Mouse (Mus musculus): ENCODE measurements around the gene Olfr1275. TPM values are rescaled to one million over a fixed set of nuclear protein-coding genes. Genes with fewer than 3 reads are reported as not detected.

Olfr1275 gene
- not detected for polyA plus RNA-seq (2014; fragmentation: Illumina TruSeq; extraction: RNeasy Lipid Tissue Mini Kit (QIAGEN cat#74804); ENCODE audit: low read depth, low replicate concordance)

DNA sequence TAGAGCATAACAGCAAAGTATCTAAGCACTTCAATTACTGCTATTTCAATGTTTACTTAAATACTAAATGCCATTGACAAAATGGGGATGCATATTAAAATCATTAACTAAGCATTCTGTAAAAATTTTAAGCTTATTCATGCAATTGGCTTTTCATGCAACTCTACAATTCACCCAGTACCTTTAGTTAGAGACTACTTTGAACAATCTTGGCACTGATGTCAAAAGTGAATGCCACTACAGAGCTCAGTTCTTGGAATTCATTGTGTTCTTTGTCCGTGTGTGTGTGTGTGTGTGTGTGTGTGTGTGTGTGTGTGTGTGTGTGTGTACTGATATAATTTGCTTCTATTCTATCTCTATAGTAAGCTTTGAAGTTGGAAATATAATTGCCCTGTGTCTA, at the start of gene Olfr1275:
TSS of gene Olfr1275 (minus strand) at position 101 of the 400 bp plus-strand sequence.

DNA sequence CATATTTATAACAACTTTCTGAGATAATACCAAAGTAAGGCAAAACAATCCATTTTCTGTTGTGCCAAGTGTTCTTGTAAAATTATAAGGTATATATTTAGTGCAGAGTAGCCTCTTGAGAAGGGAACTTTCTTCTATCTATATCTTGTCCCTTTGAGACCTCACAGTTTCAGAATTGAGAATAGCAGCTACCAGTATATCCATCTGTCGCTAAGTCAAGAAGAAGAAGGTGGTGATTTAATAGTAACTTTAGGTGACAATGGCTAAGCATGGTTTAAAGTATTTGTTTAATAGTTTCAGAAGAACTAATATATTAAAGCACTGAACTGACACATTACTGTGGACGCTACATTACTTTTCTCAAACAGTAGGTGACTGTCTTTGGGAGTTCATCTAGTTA, 38.9 kb upstream of the Olfr1275 start, which contains the start of gene Olfr1277:
TSS of gene Olfr1277 (minus strand) at position 101 of the 400 bp plus-strand sequence.

DNA sequence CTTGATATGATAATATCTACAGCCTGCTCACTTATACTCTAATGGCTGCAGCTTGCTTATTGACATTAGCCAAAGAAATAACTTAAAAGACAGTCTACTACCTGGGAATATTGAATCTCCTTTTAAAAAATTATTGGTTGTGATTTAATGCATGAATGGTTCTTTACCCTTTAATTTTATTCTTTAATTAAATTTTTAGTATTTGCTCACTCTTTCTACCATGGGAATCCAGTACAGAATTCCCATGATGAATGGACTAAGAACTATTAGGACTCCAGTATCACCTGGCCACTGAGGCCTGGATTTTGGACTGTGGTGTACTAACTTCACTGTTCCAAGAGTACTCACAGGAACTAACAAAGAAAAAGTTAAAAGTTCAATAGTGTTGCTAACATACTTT, 19.1 kb upstream of the Olfr1275 start, which contains the start of gene Olfr1276:
TSS of gene Olfr1276 (plus strand) at position 301 of the 400 bp plus-strand sequence.

DNA sequence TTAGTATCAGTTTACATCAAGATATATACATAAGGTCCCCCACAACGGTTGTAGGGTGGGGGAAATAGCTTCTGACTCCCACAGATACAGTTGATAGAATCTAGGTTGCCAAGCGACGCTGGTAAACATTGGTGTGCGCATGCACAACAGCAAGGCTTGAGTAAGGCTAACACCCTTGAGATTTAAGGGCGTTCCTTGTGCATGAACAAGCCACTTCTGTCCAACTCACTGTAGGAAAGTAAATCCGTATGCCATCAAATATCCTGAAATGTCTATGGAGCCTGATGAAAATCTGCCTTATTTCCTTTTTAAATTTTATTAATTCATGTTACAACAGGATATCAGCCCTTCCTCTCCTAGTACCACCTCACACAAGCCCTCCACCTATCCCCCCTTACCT, 5.6 kb downstream of the Olfr1275 start, which contains the start of gene 4930430A15Rik:
TSS of gene 4930430A15Rik (minus strand) at position 101 of the 400 bp plus-strand sequence.

Other genes starting within 250 kb of the Olfr1275 start
- gene Gm13941, start 129.3 kb downstream of the Olfr1275 start, polyA plus RNA-seq (2014; fragmentation: Illumina TruSeq; extraction: RNeasy Lipid Tissue Mini Kit (QIAGEN cat#74804); ENCODE audit: low read depth, low replicate concordance), result not detected
- gene Gm15130, start 82.3 kb downstream of the Olfr1275 start, polyA plus RNA-seq (2014; fragmentation: Illumina TruSeq; extraction: RNeasy Lipid Tissue Mini Kit (QIAGEN cat#74804); ENCODE audit: low read depth, low replicate concordance), result not detected
- gene 4930430A15Rik, start 5.7 kb downstream of the Olfr1275 start, polyA plus RNA-seq (2014; fragmentation: Illumina TruSeq; extraction: RNeasy Lipid Tissue Mini Kit (QIAGEN cat#74804); ENCODE audit: low read depth, low replicate concordance), result not detected
- not detected for gene Olfr1276, start 19.2 kb upstream of the Olfr1275 start, polyA plus RNA-seq (2014; fragmentation: Illumina TruSeq; extraction: RNeasy Lipid Tissue Mini Kit (QIAGEN cat#74804); ENCODE audit: low read depth, low replicate concordance)
- not detected for gene Olfr1277, start 38.8 kb upstream of the Olfr1275 start, polyA plus RNA-seq (2014; fragmentation: Illumina TruSeq; extraction: RNeasy Lipid Tissue Mini Kit (QIAGEN cat#74804); ENCODE audit: low read depth, low replicate concordance)
- not detected for gene Olfr1278, start 54.9 kb upstream of the Olfr1275 start, polyA plus RNA-seq (2014; fragmentation: Illumina TruSeq; extraction: RNeasy Lipid Tissue Mini Kit (QIAGEN cat#74804); ENCODE audit: low read depth, low replicate concordance)
- not detected for gene Olfr1279, start 65.3 kb upstream of the Olfr1275 start, polyA plus RNA-seq (2014; fragmentation: Illumina TruSeq; extraction: RNeasy Lipid Tissue Mini Kit (QIAGEN cat#74804); ENCODE audit: low read depth, low replicate concordance)
- not detected for gene Olfr1280, start 78.7 kb upstream of the Olfr1275 start, polyA plus RNA-seq (2014; fragmentation: Illumina TruSeq; extraction: RNeasy Lipid Tissue Mini Kit (QIAGEN cat#74804); ENCODE audit: low read depth, low replicate concordance)
- not detected for gene Olfr1281, start 91.2 kb upstream of the Olfr1275 start, polyA plus RNA-seq (2014; fragmentation: Illumina TruSeq; extraction: RNeasy Lipid Tissue Mini Kit (QIAGEN cat#74804); ENCODE audit: low read depth, low replicate concordance)
- gene Olfr1282, start 100.8 kb upstream of the Olfr1275 start, polyA plus RNA-seq (2014; fragmentation: Illumina TruSeq; extraction: RNeasy Lipid Tissue Mini Kit (QIAGEN cat#74804); ENCODE audit: low read depth, low replicate concordance), result not detected
- gene Olfr1283, start 131.5 kb upstream of the Olfr1275 start, polyA plus RNA-seq (2014; fragmentation: Illumina TruSeq; extraction: RNeasy Lipid Tissue Mini Kit (QIAGEN cat#74804); ENCODE audit: low read depth, low replicate concordance), result not detected
- not detected for gene Olfr1284, start 140.2 kb upstream of the Olfr1275 start, polyA plus RNA-seq (2014; fragmentation: Illumina TruSeq; extraction: RNeasy Lipid Tissue Mini Kit (QIAGEN cat#74804); ENCODE audit: low read depth, low replicate concordance)
- not detected for gene Olfr1286, start 187.8 kb upstream of the Olfr1275 start, polyA plus RNA-seq (2014; fragmentation: Illumina TruSeq; extraction: RNeasy Lipid Tissue Mini Kit (QIAGEN cat#74804); ENCODE audit: low read depth, low replicate concordance)
- gene Olfr1287, start 213.9 kb upstream of the Olfr1275 start, polyA plus RNA-seq (2014; fragmentation: Illumina TruSeq; extraction: RNeasy Lipid Tissue Mini Kit (QIAGEN cat#74804); ENCODE audit: low read depth, low replicate concordance), result not detected
- not detected for gene Olfr1288, start 238.8 kb upstream of the Olfr1275 start, polyA plus RNA-seq (2014; fragmentation: Illumina TruSeq; extraction: RNeasy Lipid Tissue Mini Kit (QIAGEN cat#74804); ENCODE audit: low read depth, low replicate concordance)
- gene Olfr1289, start 245.5 kb upstream of the Olfr1275 start, polyA plus RNA-seq (2014; fragmentation: Illumina TruSeq; extraction: RNeasy Lipid Tissue Mini Kit (QIAGEN cat#74804); ENCODE audit: low read depth, low replicate concordance), result not detected